Mouse (Mus musculus): ENCODE results near the gene Sik2.
A peak's percentile ranks its signal among the peaks of the same experiment; 100 is the strongest.

Sik2 gene

DNA sequence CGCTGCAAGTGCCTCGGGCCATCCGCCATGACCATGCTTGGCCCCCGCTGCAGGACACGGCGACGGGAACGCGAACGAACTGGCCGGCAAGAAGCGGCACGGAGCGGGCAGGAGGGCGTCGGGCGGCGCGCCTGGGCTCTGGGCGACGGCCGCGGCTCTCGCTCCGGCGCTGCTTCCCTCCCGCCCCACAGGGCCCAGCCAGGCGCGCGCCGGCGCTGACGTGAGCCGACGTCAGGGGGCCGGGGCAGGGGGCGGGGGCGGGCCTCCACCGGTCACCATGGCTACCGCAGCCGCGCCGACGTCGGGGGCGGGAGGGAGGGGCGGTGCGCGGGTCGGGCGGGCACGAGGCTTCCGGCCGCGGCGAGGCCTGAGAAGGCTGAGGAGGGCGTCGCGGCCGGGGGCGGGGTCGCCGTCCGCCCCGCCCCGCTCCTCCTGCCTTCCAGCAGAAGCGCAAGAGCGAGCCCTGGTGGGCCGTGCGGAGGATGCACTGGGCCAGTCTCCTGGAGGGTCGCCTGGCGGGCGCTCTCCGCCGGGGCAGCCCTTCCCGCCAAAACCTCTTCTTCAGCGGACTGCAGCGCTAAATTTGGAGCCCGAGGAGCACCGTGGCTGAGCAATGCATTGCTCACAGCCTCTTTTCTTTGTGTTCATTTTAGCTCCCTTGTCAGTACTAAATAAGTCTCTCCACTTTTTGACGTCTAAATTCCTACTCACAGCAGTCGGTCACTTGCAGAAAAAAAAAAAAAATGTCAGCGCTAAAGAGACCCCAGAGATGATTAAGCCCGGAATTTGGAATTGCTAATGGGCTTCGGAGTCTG lies at the start of gene Sik2:
Sik2 (minus strand) TSS at position 233 of the 815 bp plus-strand sequence.
- peak; percentile 77 to 86 for DNase-seq (ENCODE audit: low spot score in 2 of 2)

DNA sequence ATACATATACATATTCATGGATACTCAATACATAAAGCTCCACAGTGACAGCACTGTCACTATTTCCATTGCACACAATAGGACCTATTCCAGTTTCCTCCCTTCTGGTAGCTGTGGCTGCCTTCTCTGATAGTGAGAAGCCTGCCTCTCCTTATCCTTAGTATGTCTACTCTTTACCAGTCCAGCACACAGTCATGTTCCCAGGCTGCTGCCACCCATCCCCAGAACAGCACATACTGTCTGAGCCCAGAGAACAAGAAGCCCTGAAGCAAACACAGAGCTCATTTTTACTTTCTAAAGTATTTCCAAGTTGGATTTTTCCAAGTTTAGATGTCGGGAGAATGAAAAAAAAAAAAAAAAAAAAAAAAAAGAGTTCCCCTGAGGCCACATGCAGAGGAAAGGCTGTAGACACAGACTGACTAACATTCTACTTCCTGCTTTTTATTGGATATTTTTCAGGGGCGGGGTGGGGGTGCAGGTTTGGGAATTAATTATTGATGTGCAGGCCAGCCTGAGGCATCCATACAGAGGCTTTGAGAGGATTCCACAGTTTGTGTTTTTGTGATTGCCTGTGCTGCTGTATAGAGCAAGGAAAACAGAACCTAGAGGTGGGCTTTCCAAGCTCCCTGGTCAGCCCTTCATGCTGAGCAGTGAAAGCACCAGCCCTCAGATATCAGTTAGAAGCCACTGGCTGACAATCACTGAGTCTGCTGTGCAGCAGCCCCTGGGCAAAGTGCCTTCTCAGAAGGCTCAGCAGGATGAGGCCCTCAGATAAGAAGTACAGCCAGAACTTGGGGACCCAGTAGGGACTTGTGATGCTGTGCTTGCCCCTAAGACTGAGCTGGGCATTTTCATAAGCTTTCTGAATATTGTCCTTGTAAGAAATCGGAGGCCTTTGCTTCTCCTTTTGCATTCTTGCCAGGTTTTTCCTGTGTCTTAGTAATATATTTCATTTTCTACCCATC lies 47.8 kb upstream of the Sik2 start:
- no peak for DNase-seq (ENCODE audit: low spot score in 2 of 2)

DNA sequence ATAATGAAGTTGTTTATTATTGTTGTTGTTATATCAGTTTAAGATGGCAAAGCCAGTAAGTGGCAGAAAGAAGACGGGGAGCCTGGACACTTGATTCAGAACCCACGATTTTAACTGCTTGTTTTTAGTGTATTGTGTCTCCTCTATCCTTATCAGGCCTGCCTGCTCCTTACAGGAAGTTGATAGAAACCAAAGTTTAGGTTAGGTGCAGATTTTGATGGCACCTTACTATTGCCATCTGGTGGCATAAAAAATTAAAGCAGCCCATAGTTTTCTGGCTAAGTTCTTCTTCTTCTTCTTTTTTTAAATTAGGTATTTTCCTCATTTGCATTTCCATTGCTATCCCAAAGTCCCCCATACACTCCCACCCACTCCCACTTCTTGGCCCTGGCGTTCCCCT lies 43.3 kb upstream of the Sik2 start:
- DNase-seq (ENCODE audit: low spot score in 2 of 2) = no peak

DNA sequence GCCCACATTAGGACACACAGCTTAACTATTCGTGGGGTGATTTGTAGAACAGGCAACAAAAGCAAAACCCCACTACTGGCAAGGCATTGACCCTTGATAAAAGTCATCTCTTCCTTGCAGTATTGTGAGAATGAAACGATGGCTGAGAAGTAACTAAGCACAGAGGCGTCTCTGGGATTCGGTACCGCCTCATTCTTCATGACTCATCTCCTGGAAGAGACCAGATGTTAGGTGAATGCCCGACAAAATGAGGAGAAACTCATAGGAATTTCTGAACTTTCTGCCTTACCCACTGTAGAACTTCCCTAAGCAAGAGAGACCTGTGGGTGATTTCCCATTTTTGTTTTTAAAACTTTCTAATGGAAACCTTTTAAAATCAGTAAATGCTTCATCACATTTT lies 33.3 kb upstream of the Sik2 start:
- no peak for DNase-seq (ENCODE audit: low spot score in 2 of 2)

DNA sequence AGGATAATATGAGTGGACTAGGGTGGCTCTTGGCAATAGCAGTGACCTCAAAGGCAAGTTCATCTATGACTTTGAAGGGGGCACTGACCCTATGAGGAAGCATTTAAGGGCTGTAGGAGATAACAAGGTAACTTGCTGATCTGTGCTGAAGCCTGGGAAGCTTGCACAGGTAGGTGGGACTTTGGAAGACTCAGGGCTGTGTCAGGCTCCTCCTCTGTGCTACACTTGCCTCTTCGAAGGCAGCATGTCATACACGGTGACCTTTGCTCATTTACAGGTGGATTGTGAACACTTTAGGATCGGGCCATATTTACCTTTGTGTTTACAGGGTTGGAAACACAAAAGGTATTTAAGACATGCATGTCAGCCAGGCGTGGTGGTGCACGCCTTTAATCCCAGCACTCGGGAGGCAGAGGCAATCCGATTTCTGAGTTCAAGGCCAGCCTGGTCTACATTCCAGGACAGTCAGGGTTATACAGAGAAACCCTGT lies 32.7 kb upstream of the Sik2 start:
- no peak for DNase-seq (ENCODE audit: low spot score in 2 of 2)

DNA sequence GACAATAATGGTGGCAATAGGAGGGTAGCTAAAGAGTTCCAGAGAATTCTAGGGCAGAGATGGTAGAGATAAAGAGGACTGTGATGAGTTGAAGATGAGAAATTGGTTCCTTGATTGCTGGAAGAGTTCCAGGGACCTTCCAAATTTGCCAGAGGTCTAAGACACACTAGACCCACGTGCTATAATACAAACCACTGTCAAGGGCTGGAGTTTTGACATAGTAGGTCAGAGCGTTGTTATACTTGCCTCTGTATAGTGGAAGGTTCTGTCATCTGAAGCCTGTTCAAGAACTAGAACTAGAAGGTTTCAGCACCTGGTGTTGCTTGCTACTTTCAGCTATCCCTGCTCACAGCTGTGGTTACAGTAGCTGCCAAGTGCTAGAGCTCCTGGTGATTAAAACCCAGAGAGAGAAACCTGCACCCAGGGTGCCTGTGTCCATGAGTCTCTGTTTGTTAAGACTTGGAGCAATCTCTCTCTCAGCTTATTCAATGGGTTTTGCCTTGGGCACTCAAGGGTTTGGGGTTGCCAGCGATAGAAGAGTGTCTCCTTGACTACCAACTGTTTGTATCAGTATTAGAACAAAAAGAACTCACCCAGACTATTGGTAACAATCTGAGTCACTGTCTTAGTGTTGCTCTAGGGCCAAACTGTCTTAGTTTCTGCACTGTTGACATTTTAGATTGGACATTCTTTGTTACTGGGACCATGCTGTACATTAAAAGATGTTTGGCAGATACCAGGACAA lies 24.1 kb upstream of the Sik2 start:
- no peak for DNase-seq (ENCODE audit: low spot score in 2 of 2)

DNA sequence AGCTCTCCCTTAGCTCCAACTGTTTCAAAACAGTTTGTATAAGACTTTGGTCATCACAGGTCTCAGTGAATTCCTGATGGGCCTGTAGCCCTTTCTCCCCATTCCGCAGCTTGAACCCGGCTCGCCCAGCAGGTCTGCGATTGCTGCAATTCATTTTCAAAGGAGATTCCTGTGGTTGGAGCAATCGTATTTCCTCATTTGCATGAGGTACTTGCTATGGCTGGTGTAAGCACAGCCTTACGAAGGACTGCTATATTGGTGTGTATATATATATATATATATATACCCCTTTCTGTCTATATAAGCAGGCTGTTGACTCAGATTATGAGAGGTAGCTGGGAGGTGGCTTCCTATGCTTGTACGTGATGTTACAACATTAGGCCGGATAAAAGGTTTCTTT lies 23.4 kb upstream of the Sik2 start:
- no peak for DNase-seq (ENCODE audit: low spot score in 2 of 2)

DNA sequence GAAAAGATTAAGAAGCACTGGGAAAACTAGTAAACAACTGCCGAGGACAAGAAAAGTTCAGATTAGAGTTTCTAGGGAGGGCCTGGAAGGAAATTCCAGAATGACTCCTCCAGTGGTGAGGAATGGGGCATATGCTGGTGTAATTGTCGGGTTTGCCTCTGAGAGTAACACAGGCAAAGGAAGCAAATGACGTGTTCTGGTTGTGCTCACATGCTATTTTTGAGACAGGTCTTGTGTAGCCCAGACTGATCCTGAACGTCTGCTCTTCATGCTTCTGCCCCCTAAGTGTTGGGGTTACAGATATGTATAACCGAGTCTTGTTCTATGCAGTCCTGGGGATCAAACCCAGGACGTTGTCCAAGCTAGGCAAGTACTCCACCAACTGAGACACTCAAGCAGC lies 22.7 kb upstream of the Sik2 start:
- DNase-seq (ENCODE audit: low spot score in 2 of 2) = no peak

DNA sequence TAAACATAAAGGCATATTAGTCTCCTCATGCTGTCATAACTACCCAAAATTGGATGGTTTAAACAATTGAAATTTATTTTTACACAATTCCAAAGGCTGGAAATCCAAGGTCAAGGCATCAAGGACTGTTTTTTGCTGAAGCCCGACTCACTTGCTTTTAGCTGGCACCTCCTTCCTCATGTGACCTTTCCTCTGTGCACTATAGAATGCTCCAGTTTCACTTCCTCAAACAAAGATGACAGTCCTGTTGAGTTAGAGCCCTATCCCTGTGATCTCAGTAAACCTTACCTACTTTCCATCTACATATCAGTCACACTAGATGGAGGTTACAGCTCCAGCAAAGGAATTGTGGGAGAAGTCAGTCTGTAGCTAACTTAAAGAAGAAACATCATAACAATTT lies 21.3 kb upstream of the Sik2 start:
- DNase-seq (ENCODE audit: low spot score in 2 of 2) = no peak

DNA sequence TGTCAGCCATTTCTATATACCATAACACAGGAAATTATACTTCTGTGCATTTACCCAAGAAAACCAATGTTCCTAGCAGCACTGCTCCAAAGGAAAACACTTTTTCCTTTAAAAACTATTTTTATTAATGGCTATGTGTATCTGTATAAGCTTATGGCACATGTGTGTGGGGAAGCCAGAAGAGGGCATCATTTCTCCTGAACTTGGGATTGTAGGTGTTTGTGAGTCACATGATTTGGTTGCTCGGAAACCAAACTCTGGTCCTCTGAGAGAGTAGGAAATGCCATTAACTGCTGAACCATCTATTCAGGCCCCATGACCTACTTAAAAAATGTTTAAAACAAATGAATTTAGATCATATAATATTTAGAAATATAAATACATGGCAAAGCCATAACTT lies 18.1 kb upstream of the Sik2 start:
- no peak for DNase-seq (ENCODE audit: low spot score in 2 of 2)

DNA sequence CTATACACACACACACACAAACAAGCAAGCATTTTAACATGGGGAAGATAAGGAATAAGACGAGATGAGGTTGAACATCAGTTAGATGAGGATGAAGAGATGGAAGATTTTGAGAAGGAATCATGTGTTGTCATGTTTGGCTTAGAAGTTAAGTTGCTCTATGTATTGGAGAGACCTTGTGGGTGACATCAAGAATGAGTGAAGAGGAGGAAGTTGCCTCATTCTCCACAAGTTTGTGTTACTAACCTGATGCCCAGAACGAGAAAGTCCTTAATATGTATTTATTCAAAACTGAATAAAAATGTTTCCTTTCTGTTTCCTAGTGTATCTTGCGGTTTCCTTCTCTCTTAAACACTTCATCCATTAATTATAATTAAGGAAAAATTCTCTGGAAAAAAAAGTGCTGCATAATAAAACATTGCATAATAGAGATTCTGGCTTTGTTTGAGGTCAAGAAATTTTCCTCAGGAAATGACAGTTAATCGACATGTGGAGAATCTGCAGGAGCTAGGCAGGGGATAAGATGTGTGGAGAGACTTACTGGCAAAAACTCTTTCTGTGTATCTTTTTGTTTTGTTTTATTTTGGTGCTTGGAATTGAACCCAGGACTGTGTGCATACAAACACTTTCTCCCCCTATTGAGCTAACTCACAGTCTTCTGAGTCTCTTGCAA lies 12.4 kb upstream of the Sik2 start:
- no peak for DNase-seq (ENCODE audit: low spot score in 2 of 2)

DNA sequence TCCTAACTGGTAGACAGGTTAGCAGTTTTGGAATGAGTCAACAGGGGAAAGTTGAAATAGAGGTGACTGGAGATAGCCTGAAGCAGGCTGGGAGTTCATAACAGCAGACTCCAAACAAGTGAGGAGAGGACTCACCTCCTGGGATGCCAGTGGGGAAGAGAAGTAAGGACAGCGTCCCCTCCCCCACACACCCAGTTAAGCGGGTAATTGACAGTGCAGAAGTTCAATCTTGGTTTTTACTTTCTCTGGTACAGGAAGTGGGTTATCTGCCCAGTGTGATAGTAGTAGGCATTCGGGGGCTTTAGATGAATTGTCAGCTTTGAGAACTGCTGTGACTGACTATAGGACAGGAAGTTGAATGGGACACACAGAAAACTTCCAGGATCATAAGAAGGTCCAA lies 11.5 kb upstream of the Sik2 start:
- DNase-seq (ENCODE audit: low spot score in 2 of 2) = no peak

DNA sequence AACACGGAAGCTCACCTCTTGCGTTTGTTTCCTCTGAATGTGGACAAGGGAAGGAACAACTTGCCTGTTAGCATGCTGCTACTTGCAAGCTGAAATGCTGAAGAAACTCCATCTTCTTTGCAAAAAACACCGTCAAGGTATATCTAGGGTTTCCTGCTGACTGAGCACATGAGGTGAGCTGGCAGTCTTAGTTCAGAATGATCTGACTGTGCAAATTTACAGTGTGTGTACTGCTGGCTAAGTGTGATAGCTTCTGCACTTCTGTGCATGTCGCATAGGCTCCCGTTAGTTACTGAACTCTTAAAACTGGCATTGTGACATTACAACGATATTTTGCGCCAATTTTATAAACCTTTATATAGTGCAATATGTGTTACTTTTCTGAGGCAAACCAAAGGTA lies 10.8 kb upstream of the Sik2 start:
- no peak for DNase-seq (ENCODE audit: low spot score in 2 of 2)

DNA sequence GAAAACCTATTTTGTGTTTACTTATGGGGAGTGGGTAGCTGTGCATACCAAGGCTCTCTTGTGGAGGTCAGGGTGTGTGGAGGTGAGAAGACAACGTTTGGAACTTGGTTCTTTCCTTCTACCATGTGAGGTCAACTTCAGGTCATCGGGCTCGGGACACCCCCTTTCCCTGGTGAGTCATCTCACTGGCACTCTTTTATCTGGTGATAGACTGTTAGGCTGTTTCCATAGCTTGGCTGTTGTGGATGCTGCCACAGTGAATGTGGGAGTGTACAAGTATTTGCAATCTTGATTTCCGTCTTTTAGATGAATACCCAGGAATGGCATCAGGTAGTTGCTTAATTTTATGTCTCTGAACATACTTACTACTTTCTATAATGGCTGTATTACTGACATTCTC lies 6.9 kb upstream of the Sik2 start:
- DNase-seq (ENCODE audit: low spot score in 2 of 2) = no peak

DNA sequence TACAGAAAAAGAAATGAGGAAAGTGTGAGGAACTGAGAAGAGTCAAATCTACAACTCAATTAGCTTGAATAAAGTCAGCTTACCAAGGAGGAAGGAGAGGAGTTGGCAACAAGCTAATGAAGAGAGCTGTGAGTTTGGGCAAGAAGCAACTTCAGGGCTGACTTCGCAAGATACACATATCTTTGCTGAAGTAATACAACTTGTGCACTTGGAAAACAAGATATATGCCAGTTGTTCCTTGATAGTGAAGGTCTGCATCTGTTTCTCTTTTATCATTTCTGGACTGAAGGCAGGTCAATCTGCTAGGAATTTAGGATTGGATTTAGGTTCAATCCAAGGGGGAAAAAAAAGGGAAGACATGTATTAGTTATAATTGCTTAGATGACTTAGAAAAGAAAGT lies 4.8 kb upstream of the Sik2 start:
- DNase-seq (ENCODE audit: low spot score in 2 of 2) = no peak

DNA sequence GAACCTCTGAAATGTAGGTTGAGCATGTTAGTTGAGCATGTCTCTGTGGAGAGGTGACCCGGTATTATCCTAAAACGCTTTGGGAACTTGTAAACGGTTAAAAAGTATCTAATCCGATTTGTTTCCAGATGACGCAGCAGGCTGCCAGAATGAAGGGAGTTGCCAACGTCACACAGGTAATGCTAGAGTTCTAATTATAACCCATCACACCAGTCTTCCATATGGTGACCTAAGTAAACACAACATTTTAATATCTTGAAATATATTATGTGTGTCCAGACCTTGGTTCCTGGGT lies 730 bp upstream of the Sik2 start:
- no peak for DNase-seq (ENCODE audit: low spot score in 2 of 2)

DNA sequence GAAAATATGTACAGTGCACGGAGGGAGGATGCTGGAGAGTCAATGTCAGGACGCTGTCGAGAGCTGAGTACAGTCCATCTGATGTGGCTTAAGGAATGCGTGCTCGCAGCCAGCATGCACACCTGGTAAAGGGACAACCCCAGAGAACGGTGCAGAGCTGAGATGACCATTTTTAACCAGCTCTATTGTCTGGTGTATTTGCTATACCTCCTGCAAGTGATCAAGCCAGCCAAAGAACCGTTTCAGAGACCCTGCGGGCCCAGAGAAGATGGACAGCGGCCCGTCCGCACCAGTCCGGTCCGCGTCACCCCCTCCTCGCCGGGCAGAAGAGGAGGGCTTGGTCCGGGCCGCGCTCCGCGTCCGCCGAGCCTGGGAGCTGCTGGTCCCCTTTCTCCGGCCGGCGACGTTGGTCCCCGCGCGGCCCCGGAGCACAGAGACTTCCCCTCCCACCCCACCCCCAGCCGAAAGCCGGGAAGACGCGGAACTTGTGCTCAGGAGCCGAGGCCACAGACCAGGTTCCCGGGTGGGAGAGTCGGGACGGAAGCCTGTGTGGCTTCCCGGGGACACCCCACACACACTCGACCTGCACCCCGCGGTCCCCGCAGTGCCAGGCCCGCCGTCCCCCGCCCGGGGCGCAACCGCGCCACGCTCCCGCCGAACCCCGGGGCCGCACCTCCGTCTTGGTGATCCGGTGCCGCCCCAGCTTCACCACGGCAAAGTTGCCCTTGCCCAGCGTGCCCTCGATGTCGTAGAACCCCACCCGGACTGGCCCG lies 619 bp downstream of the Sik2 start:
- peak in 1 of 2 experiments; percentile 25 for DNase-seq (ENCODE audit: low spot score in 2 of 2)

DNA sequence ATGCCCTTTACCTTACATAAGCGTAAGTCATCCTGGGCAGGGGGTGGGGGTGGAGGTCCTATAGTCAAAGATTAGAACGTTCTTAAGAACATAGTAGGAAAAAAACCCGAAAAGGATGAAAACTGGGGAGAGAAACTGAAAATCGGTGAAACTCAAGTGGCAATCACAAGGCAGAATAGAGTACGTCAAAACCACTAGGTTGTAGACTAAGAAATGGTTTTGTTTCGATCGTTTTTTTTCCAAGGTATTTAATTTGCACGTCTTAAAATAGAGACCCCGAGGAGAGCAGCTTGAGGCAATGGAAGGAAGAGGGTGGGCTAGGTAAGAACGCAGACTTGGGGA lies 1.2 kb downstream of the Sik2 start:
- DNase-seq (ENCODE audit: low spot score in 2 of 2) = no peak

DNA sequence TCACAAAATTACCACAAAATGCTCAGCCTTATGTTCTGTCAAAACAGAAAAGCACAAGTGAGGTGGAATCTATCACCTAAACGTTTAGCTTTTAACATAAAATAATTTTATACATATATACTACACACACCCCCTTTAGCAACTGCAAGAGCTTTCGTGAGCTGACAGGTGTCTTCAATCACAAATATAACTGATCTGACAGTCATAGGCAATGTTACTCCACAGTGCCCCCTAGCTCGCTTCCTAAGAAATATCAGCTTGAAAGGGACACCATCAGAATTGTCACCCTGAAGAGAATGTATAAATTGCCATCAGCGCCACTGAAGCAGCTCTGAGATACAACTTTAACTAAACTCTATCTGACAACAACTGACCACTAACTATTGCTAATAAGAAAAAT lies 2.0 kb downstream of the Sik2 start:
- DNase-seq (ENCODE audit: low spot score in 2 of 2) = peak; percentile 35 to 64

DNA sequence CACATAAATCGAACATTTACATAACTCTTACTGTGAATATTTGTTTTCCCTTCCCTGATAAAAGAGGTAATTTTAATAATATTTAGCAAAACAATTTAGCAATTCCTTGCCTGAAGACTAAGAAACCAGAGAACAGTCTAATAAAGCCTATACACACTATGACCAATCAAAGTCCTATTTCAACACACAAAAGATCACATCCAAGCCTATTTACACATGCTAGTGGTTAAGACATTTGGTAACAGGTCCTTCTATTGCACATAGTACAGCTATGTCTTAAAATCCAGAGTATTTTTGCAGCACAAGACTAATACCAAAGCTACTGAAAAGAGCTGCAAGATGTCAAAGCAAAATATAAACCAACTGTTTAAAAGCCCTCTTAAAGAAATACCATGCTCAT lies 4.8 kb downstream of the Sik2 start:
- DNase-seq (ENCODE audit: low spot score in 2 of 2) = no peak

DNA sequence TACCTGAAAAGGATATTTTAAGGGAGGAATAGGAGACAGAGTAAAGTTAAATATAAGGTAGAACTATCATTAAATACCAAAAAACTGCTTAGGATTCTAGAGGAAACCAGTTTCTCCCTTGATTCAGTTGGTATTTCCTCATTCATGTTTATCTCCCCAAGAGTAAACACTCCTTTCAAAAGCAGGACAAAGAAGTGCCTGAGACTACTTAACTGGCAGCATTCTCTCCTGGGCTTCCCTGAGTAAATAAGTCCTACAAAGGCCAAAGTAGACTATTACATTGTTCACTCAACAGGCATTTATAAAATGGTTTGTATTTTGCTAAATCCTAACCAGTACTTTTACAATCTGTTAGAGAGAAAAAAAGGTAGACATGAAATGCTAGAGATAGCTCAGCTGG lies 22.2 kb downstream of the Sik2 start:
- no peak for DNase-seq (ENCODE audit: low spot score in 2 of 2)

All from spleen, postnatal 14 days (tissue).